Mouse (Mus musculus): ENCODE measurements around the gene Rerg.

DNA sequence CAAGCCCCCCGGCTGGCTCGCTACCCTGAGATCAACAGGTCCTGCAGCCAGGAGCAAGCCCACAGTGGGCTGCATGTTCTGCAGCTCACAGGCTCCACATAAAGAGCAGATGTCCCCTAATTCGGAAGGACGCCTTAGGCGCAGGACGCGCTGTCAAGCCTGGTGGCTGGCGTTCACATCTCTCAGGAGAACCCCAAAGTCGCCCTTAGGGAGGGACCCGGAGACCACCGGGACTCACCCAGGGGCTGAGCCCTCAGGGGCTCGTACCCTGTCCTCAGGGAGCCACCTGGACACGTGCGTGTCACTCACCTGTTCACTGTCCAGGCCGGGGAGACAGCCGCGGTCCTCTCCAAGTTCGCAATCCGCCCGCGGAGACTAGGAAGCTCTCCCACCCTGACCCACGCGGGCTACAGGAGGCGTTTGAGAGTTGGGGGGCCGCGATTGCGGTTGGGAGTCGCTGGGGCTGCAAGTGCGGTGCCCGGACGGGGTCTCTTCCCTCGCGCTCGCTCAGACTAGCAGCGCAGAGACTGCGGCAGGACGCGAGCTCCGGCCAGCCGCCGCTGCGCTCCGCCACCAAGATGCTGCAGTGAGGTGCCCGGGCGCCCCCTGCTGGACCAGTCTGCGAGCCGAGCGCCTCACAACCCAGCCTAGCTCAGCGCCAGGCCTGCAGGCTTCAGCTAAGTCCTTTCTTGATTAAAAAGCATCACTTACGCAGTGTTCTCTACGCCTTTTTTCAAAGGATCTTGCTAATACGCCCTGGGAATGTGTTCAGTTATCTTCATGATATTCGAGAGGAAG is 927 bp downstream of the Rerg start:
- TF ChIP-seq POLR2A (IDR thresholded peaks at IDR 0.05; ENCODE audit: borderline replicate concordance, extremely low read depth, insufficient read depth, insufficient read length, poor library complexity, severe bottlenecking) (no peak), CTCF (IDR thresholded peaks at IDR 0.05; ENCODE audit: borderline replicate concordance, extremely low read depth, insufficient read depth, insufficient read length) (peak; percentile 96)
